Mouse (Mus musculus) layer of hippocampus, adult 8-10 months (tissue): ENCODE measurements around the gene Npas3. TPM values are rescaled to one million over a fixed set of nuclear protein-coding genes. Genes with fewer than 3 reads are reported as not detected.

Experiments used
- DNase-seq, 2 experiments: peaks; one replicate each; pipeline ENCODE4 v3.0.0; 2022; ENCODE audit warnings: low spot score in 2 of 2
- total RNA-seq, 4 experiments: library from RNA; stranded (reverse); gene quantifications; 2 replicates each; pipeline ENCODE4 v1.2.4; 2022

The Npas3 gene
- total RNA-seq, 4 experiments from 2014 or later = 20.9 to 30.4 (median 26.6) TPM

- peak; percentile 61 to 77 for DNase-seq
Measured at GRCm38 (mm10) chr12:53981575-53982507, 733.4 kb downstream of the Npas3 start.

- no peak for DNase-seq
Measured at GRCm38 (mm10) chr12:53983946-53984345, 735.5 kb downstream of the Npas3 start.

- DNase-seq = no peak
Measured at GRCm38 (mm10) chr12:53985851-53986842, 737.7 kb downstream of the Npas3 start.

- no peak for DNase-seq
Measured at GRCm38 (mm10) chr12:53992411-53992810, 743.9 kb downstream of the Npas3 start.

GRCm38 (mm10) chr12:53995710-53996109, 747.2 kb downstream of the Npas3 start:
- no peak for DNase-seq

GRCm38 (mm10) chr12:53997141-53997540, 748.7 kb downstream of the Npas3 start:
- no peak for DNase-seq

GRCm38 (mm10) chr12:53999647-54000637, 751.5 kb downstream of the Npas3 start:
- no peak for DNase-seq

- no peak for DNase-seq
Measured at GRCm38 (mm10) chr12:54002496-54002895, 754.0 kb downstream of the Npas3 start.

- no peak for DNase-seq
Measured at GRCm38 (mm10) chr12:54004606-54005005, 756.1 kb downstream of the Npas3 start.

GRCm38 (mm10) chr12:54005546-54005945, 757.1 kb downstream of the Npas3 start:
- DNase-seq = no peak

GRCm38 (mm10) chr12:54015304-54015703, 766.8 kb downstream of the Npas3 start:
- DNase-seq = no peak

- no peak for DNase-seq
Measured at GRCm38 (mm10) chr12:54017949-54018348, 769.5 kb downstream of the Npas3 start.

GRCm38 (mm10) chr12:54019979-54020378, 771.5 kb downstream of the Npas3 start:
- DNase-seq = no peak

- DNase-seq = no peak
Measured at GRCm38 (mm10) chr12:54034666-54035346, 786.3 kb downstream of the Npas3 start.

GRCm38 (mm10) chr12:54037602-54038001, 789.1 kb downstream of the Npas3 start:
- no peak for DNase-seq

- DNase-seq = no peak
Measured at GRCm38 (mm10) chr12:54042996-54043544, 794.6 kb downstream of the Npas3 start.

GRCm38 (mm10) chr12:54044606-54045334, 796.3 kb downstream of the Npas3 start:
- DNase-seq = no peak

GRCm38 (mm10) chr12:54045360-54045759, 796.9 kb downstream of the Npas3 start:
- no peak for DNase-seq

GRCm38 (mm10) chr12:54046824-54047223, 798.3 kb downstream of the Npas3 start:
- DNase-seq = no peak
